Mouse (Mus musculus) CD4-positive, CD25-positive, alpha-beta regulatory T cell, adult 2 months (primary cell): ENCODE results near the gene Ak2.

Source experiments
- DNase-seq: peaks from one replicate; pipeline ENCODE4 v3.0.0-alpha.2; 2012; ENCODE audit warnings: low read depth, low spot score

The Ak2 gene

DNA sequence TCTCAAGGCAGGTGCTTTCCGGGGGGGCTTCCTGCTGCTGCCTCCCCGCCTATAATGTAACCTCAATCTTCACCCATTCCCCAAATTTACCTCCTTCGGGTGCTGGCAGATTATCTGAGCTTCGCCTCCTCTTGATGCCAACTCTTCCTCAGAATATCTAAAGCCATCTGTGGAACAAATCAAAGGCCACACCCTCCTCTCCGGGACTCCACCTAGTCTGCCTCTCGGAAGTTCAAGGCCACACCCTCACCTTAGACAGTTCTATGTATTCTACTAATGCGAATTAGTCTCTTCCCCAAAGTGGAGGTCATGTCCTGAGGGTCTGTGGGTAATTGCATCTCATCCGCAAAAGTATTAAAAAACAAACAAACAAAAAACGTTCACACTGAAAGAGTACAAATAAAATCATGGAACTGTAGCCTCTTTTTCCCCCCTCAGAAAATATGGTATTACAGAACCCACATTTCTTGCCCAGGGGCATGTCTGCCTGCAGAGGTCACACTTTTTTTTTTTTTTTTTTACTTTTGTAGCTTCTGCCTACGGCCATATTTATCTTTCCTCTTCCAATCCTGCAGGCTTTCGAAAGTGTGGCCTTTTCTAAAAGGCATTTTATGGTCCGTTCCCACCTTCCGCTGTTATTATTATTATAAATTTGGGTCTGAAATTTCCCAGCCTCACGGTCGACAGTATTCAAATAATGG lies 56.1 kb downstream of the Ak2 start:
- DNase-seq, result peak; percentile 56

DNA sequence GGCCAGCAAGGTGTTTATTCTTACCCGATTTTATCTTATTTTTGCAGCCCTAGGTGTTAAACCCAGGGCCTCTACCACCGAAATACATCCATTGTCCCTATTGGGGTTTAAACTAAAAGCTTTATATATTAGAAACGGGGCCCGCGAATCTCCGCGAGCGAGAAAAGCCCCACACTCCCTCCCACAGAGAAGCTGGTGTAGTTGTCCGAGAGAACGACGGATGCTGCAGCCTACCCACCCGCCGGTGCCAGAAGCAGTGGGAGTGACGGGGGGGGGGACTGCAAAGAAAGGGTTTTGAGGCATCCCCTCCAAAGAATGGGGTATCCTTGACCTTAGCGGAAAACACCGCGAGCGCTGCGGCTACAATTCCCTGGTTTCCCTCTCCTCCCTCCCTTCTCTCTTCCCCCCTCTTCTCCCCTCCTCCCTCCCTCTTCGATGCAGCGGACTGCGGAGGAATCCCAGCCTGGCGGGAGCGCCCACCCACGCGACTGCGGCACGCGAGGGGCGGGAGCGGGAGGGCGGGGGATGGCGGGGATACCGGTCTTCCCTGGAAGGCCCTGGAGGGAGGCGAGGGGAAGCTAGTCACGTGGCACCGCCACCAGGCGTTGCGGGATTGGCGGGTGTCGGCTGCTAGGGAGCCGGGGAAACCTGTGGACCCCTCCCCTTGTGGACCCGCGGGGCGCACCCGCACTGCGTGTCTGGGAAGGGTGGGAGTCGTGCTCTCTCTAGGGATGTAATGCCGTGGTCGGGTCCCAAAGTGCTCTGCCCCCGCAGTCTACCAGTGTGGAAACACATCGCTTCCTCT lies 56.9 kb downstream of the Ak2 start:
- DNase-seq, result peak; percentile 44

DNA sequence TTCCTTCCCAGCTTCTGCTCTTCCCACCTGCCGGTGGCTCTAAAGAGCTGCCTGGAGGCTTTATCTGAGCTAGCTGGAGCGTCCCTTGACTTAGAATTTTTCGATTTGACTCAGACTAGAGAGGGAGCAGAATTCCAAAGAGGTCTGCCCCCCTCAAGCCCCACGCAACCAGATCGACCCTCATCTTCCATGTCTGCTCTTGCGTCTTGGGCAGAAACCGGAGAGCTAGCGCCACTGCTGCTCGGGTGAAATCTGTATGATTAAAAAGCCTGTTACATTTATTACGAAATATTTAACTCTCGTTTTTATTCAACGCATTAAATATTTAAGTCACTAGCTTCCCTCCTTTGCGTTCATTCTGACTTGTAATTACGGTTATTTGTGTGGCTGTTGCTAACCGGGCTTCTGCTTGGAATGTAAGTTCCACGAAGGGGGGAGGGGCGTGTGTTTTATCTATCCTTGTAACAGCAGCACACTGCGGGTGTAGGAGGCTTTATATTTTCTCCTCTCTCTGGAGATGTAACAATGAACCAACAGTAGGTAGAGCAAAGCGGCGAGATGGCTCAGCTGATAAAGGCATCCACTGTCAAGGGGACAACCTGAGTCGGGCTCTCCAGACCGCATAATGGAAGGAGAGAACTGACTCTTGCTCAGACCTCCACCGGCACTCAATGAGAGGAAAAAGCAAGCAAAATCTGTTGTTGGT lies 57.7 kb downstream of the Ak2 start:
- DNase-seq, result peak; percentile 60

DNA sequence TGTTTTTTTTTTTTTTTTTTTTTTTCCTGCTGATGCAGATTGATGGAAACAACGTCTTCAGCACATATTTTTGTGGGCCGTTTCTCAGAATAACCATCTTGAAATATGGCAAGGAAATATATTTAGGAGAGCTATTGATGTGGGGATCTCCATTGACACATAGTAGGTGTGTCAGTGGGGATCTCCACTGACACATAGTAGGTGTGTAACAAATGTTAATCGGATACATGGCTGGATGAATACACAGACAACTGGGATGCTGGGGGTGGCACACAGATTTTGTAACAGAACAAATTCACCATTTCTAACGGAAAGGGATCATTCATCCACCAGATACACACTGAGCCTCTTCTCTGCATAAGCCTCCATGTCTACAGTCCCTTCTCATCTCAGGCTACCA lies 58.6 kb downstream of the Ak2 start:
- DNase-seq, result no peak

DNA sequence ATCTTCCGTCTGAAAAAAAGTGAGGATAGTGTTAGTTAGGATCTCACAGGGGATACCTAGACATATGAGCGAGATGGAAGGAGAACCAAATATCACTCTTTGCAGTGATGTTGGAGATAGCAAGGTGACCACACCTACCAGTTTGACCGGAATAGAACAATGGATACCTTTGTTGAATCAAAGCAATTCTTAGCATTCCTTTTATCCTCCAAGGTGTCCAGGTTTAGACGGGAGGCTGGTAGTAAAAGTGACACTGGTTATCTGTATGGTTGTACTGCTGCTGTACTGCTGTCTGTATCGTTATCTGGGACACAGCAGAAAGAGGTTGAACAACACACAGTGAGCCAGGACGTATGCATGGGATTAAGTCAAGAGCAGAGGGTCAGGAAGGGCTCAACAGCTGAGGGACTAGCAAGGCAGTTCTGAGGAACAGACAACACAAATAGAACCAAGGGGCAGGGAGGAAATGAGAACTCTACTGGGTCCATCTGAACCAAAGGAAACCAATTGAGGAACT lies 59.2 kb downstream of the Ak2 start:
- no peak for DNase-seq

DNA sequence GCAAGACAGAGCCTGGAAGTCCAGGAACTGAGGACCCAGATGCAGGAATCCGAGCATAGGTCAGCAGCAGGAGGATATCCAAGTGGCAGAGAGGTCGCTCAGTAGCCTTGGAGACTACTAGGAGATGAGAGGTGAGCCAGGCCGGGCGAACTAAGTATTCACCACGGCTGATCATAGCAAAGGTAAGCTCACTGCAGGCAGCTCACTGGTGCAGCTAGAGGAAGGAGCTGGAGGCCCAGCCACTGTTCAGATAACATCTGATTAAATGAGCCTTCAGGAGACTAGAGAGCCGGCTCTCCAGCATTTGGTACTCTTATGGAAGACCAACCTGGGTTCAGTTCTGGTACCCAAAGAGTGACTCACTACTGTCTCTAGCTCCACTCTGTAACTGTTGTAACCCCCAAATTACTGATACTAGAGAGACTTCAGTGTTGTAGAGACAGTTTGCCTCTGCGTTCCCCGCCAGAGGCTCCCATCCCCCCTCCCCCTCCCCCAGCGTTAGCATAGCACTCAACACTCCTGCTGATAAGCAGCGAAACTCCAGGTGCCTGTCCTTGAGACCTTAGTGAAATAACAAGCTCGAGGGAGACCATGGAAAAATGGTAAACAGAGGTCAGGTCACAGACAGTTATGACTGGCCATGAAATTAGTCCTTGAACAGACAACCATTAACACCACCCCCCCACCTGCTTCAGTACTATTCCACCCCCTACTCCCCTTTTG lies 59.9 kb downstream of the Ak2 start:
- DNase-seq, result no peak

DNA sequence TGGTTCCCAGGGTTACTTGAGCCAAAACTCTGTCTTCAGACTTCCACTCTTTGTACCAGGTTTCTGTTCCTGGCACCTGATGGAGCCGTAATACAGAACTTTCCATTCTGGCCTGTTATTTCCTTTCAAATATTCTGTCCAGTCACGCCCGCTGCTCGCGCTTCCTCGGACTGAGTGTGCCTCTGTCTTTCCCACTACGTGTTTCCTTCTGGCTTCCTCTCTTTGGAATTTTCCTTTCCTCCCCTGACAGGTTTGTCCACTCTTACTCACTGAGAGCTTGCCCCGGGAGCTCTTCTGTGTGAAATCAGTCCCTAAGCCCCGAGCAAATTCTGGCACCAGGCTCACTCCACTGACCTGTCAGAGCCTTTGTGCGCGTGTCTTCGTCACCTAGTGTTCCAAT lies 63.0 kb downstream of the Ak2 start:
- DNase-seq, result no peak

DNA sequence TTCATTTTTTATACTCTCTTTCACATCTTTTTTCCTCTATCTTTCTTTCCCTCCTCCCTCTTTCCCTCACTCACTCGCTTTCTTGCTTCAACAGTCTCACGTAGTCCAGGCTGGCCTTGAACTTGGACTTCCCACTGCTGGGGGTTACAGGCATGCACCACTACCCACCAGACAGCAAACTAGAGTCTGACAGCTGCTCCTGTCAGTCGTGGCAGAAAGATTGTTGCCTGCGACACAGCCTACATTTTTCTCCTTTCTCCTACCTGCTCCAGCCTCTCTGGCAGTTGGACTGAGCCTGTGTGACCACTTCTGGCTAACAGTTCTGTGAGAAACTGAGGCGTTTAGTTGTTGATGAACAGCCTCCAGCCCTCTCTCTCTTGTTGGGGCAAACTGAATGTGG lies 63.8 kb downstream of the Ak2 start:
- DNase-seq, result no peak

DNA sequence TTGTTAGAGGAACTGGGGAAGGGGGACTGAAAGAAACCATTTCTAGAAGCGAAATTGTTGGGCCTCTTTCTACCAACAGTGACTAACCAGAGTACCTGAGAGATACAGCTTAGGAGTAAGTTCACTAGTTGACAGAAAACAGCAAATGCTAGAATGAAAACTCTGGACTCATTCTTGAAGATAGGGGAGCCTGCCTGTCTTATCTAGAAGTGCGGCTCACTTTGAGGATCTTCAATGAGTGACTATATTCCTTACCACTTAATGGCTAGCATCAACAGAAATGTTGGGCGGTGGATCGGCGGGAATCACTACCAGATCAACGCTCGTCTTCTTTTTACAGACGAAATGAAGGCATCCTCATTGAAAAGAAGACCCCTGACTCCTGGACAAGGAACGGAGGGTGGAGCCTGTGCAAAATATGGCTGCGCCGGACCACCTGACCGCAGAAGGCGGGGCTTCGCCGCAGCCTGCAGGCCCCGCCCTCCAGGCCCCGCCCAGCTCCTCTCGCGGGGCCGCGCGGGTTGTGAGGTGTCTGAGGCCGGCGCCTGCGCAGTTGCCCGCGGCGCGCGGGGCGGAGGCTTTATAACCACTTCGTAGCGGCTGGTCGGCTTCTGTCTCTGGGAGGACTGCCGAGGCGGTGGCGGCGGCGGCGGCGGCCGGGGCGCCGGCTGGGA lies 65.9 kb downstream of the Ak2 start:
- DNase-seq, result peak; percentile 98

DNA sequence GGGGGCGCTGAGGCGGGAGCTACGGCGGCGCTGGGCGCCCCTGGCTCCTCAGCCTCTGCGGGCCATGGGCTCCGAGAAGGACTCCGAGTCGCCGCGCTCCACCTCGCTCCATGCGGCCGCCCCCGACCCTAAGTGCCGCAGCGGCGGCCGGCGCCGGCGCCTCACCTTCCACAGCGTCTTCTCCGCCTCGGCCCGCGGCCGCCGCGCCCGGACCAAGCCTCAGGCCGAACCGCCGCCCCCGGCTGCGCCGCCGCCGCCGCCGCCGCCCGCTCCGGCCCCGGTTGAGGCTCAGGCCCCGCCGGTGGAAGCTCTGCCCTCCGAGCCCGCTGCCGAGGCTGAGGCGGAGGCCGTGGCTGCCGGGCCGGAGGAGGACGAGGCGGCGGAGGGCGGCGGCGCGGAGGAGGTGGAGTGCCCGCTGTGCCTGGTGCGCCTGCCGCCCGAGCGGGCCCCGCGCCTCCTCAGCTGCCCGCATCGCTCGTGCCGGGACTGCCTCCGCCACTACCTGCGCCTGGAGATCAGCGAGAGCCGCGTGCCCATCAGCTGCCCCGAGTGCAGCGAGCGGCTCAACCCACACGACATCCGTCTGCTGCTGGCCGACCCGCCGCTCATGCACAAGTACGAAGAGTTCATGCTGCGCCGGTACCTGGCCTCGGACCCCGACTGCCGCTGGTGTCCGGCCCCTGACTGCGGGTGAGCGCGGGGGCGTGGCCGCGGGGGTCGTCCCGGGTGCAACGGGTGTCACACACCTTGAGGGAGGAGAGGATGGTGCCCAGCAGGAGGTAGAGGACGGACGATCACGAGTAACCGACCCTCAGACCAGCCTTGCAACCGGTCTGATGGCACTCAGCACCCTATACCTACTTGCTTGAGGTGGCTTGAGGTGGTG lies 66.7 kb downstream of the Ak2 start, which contains the start of gene Rnf19b:
Gene Rnf19b (plus strand): TSS at position 65 of the 886 bp plus-strand sequence.
- peak; percentile 68 for DNase-seq

DNA sequence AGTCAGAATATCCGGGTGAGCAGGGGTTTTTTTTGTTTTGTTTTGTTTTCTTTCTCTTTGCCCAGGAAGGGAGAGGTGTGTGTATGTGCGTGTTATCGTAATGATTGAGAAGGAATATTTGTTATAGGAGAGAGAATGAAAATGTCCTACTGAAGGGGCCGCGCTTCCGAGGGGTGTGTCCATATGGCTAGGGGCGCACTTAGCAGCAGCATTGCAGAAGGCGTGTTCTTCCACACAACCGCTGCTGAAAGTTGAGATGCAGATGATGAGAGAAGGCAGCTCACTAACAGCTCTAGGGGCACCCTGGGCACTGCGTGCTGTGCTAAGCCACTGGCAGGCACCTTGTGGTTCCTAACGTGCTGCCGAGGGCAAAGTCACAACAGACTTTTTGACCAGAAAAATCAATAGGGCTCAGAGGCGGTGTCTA lies 67.4 kb downstream of the Ak2 start:
- peak; percentile 69 for DNase-seq

DNA sequence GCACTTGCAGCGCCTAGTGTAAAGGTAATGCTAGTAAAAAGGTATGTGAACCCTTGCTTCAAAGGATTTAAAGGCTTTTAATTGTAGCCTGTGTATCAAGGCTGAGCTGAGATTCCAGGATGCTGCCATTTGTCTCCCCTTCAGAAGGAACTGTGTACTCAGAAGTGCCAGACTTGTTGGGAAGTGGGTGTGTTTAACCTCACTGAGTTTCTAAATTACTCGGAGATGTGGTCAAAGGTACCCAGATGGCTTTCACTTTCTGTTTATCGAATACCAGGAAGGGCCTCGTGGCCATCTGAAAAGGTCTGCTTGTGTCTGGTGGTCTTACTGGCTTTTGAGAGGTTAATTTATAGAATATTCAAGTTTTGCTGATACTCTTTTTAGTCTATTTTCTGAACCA lies 68.2 kb downstream of the Ak2 start:
- peak; percentile 60 for DNase-seq
